Comparison of ENCODE assay signal across 9 mouse cellular contexts in the genomic region with DNA sequence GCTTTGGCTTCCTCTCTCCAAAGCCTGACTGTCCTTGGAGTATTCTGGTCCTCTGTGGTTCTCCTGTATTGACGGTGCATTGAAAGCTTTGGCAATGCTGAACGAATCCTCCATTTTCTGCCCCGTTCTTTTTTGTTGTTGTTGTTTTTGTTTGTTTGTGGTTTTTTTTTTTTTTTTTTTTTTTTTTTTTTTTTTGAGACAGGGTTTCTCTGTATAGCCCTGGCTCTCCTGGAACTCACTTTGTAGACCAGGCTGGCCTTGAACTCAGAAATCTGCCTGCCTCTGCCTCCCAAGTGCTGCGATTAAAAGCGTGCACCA. TPM values are rescaled to one million over a fixed set of nuclear protein-coding genes. Genes with fewer than 3 reads are reported as not detected.
DNase-seq lines count a peak whose midpoint lies in the region; ATAC-seq and TF ChIP-seq lines count a peak whose summit lies in the region.
"Not testable (repeated sequence)": the region's sequence is repeated elsewhere in the genome, so short reads cannot be mapped to it uniquely, and the experiment has no call there.
"Had no signal": no experiment of that assay in that cellular context is flagged by ENCODE, and none has a peak within 500 bp of the region (broad histone marks: within the 10 kb centered on the region; RNA-seq: fewer than 3 reads in every experiment).

No protein-coding gene starts in this region.

- peak overlapping the region; percentile 91 for H3K9ac ChIP-seq in heart, embryonic 13.5 days
- peak overlapping the region; percentile 73 for H3K9ac ChIP-seq in intestine, embryonic 14.5 days (ENCODE audit: low read length)
- peak overlapping the region; percentile 72 for H3K9ac ChIP-seq in limb, embryonic 12.5 days (replicated peaks)
- H3K9ac ChIP-seq in lung, embryonic 14.5 days, result peak overlapping the region; percentile 73
- peak overlapping the region; percentile 79 for H3K9ac ChIP-seq in midbrain, postnatal 0 days (replicated peaks; ENCODE audit: low read length, poor library complexity, severe bottlenecking)
- H3K9ac ChIP-seq in stomach, postnatal 0 days (ENCODE audit: low read length), result peak overlapping the region; percentile 72

- DNase-seq in forebrain, embryonic 10.5 days (ENCODE audit: extremely low spot score, low spot score); intestine, embryonic 14.5 days (ENCODE audit: low spot score); lung, embryonic 14.5 days; midbrain, postnatal 0 days (ENCODE audit: low spot score); stomach, postnatal 0 days (ENCODE audit: low spot score): not testable (repeated sequence)

- H3K9me3 ChIP-seq in forebrain, embryonic 10.5 days; heart, embryonic 13.5 days; intestine, embryonic 14.5 days (ENCODE audit: control insufficient read depth, low read length); limb, embryonic 12.5 days; lung, embryonic 14.5 days (ENCODE audit: low read depth, low read length); midbrain, postnatal 0 days (ENCODE audit: low read length); stomach, postnatal 0 days (ENCODE audit: control insufficient read depth, low read length): not testable (repeated sequence)

- H3K27me3 ChIP-seq in forebrain, embryonic 10.5 days (ENCODE audit: poor library complexity, severe bottlenecking); heart, embryonic 13.5 days (replicated peaks); intestine, embryonic 14.5 days (replicated peaks; ENCODE audit: control insufficient read depth, insufficient read depth, low read length); limb, embryonic 12.5 days; lung, embryonic 14.5 days (ENCODE audit: insufficient read depth, low read length); midbrain, postnatal 0 days (ENCODE audit: insufficient read depth, low read length); stomach, postnatal 0 days (ENCODE audit: control insufficient read depth, insufficient read depth, low read length): not testable (repeated sequence)

- peaks cover 12% of the 10 kb centered on the region for H3K4me1 ChIP-seq in bone marrow, adult 2 months (ENCODE audit: control insufficient read depth, insufficient read depth, low read length)
- peaks cover 40% of the 10 kb centered on the region for H3K4me1 ChIP-seq in forebrain, embryonic 10.5 days
- peaks cover 23% of the 10 kb centered on the region for H3K4me1 ChIP-seq in heart, embryonic 13.5 days
- H3K4me1 ChIP-seq in intestine, embryonic 14.5 days (replicated peaks; ENCODE audit: control insufficient read depth, insufficient read depth, low read length); lung, embryonic 14.5 days (ENCODE audit: insufficient read depth); midbrain, postnatal 0 days (ENCODE audit: insufficient read depth, low read length); stomach, postnatal 0 days (replicated peaks; ENCODE audit: control insufficient read depth, insufficient read depth): not testable (repeated sequence)
- H3K4me1 ChIP-seq in limb, embryonic 12.5 days (replicated peaks), result peaks cover 12% of the 10 kb centered on the region

- TF ChIP-seq CTCF in bone marrow, adult 2 months (IDR thresholded peaks at IDR 0.05; ENCODE audit: control insufficient read depth, insufficient read depth, low read length); lung, embryonic 14.5 days (IDR thresholded peaks at IDR 0.05; ENCODE audit: low read depth); midbrain, postnatal 0 days (IDR thresholded peaks at IDR 0.05); stomach, postnatal 0 days (IDR thresholded peaks at IDR 0.05; ENCODE audit: low read depth): not testable (repeated sequence)

- H3K4me3 ChIP-seq in bone marrow, adult 2 months (replicated peaks; ENCODE audit: control insufficient read depth, low read depth, low read length), result peak overlapping the region; percentile 70
- H3K4me3 ChIP-seq in forebrain, embryonic 10.5 days, result peak overlapping the region; percentile 93
- H3K4me3 ChIP-seq in heart, embryonic 13.5 days, result peak overlapping the region; percentile 83
- peak overlapping the region; percentile 80 for H3K4me3 ChIP-seq in intestine, embryonic 14.5 days (ENCODE audit: low read depth, low read length)
- peak overlapping the region; percentile 67 for H3K4me3 ChIP-seq in limb, embryonic 12.5 days (replicated peaks)
- H3K4me3 ChIP-seq in lung, embryonic 14.5 days (ENCODE audit: low read depth, low read length), result peak overlapping the region; percentile 67
- H3K4me3 ChIP-seq in midbrain, postnatal 0 days (ENCODE audit: low read depth, low read length), result peak overlapping the region; percentile 78
- H3K4me3 ChIP-seq in stomach, postnatal 0 days (ENCODE audit: low read depth, low read length), result peak overlapping the region; percentile 73

- peaks cover 26% of the 10 kb centered on the region for H3K36me3 ChIP-seq in forebrain, embryonic 10.5 days (replicated peaks)
- peaks cover 33% of the 10 kb centered on the region for H3K36me3 ChIP-seq in heart, embryonic 13.5 days
- peaks cover 20% of the 10 kb centered on the region; the same call in 1 of the 2 replicates for H3K36me3 ChIP-seq in intestine, embryonic 14.5 days (ENCODE audit: control insufficient read depth, insufficient read depth, low read length)
- peaks cover 20% of the 10 kb centered on the region for H3K36me3 ChIP-seq in limb, embryonic 12.5 days
- H3K36me3 ChIP-seq in lung, embryonic 14.5 days (ENCODE audit: insufficient read depth), result peaks cover 20% of the 10 kb centered on the region; the same call in 1 of the 2 replicates
- H3K36me3 ChIP-seq in midbrain, postnatal 0 days (ENCODE audit: insufficient read depth, low read length), result peaks cover 26% of the 10 kb centered on the region
- H3K36me3 ChIP-seq in stomach, postnatal 0 days (ENCODE audit: control insufficient read depth, insufficient read depth, low read length), result peaks cover 10% of the 10 kb centered on the region

- H3K4me2 ChIP-seq in heart, embryonic 13.5 days, result peak overlapping the region; percentile 88
- peak overlapping the region; percentile 58 for H3K4me2 ChIP-seq in intestine, embryonic 14.5 days (ENCODE audit: low read length)
- peak overlapping the region; percentile 82 for H3K4me2 ChIP-seq in limb, embryonic 12.5 days
- H3K4me2 ChIP-seq in lung, embryonic 14.5 days, result peak overlapping the region; percentile 73
- H3K4me2 ChIP-seq in midbrain, postnatal 0 days (ENCODE audit: low read depth, low read length, poor library complexity, severe bottlenecking), result peak overlapping the region; percentile 59
- peak overlapping the region; percentile 66 for H3K4me2 ChIP-seq in stomach, postnatal 0 days (replicated peaks; ENCODE audit: low read depth)

- H3K27ac ChIP-seq in bone marrow, adult 2 months (ENCODE audit: control insufficient read depth, insufficient read depth, low read depth, low read length, poor library complexity), result peak overlapping the region; percentile 74
- H3K27ac ChIP-seq in forebrain, embryonic 10.5 days, result peak overlapping the region; percentile 88; the same call in 1 of the 2 replicates
- H3K27ac ChIP-seq in heart, embryonic 13.5 days (replicated peaks), result peak overlapping the region; percentile 83
- peak overlapping the region; percentile 54; the same call in 1 of the 2 replicates for H3K27ac ChIP-seq in intestine, embryonic 14.5 days (ENCODE audit: low read depth)
- H3K27ac ChIP-seq in limb, embryonic 12.5 days, result 0 out of 2 replicates have a peak overlapping the region, but pooled peaks have one; percentile 18
- H3K27ac ChIP-seq in lung, embryonic 14.5 days (ENCODE audit: low read depth), result peak overlapping the region; percentile 61; the same call in 1 of the 2 replicates
- peak overlapping the region; percentile 78; the same call in 1 of the 2 replicates for H3K27ac ChIP-seq in midbrain, postnatal 0 days (ENCODE audit: low read depth, low read length)
- H3K27ac ChIP-seq in stomach, postnatal 0 days (replicated peaks), result peak overlapping the region; percentile 80; the same call in 1 of the 2 replicates

- not testable (repeated sequence) for TF ChIP-seq EP300 in stomach, postnatal 0 days (optimal IDR thresholded peaks at IDR 0.05)

- ATAC-seq in heart, embryonic 13.5 days (ENCODE audit: extremely low read depth, insufficient number of reproducible peaks, low FRiP score, low TSS enrichment); intestine, embryonic 14.5 days (replicated peaks; ENCODE audit: low FRiP score, low TSS enrichment, low read depth); limb, embryonic 12.5 days (ENCODE audit: insufficient number of reproducible peaks, insufficient read depth, low FRiP score, low TSS enrichment, low read depth); lung, embryonic 14.5 days (ENCODE audit: insufficient read depth); midbrain, postnatal 0 days (ENCODE audit: low FRiP score); stomach, postnatal 0 days (ENCODE audit: low FRiP score, low TSS enrichment): not testable (repeated sequence)

- 53% methylated on average over 5 of the region's 5 CpGs for WGBS in bone marrow, adult 2 months
- 70% methylated on average over 5 of the region's 5 CpGs for WGBS in forebrain, embryonic 10.5 days
- 49% methylated on average over 5 of the region's 5 CpGs for WGBS in heart, embryonic 13.5 days
- WGBS in intestine, embryonic 14.5 days, result 67% methylated on average over 5 of the region's 5 CpGs
- 76% methylated on average over 5 of the region's 5 CpGs for WGBS in limb, embryonic 12.5 days
- 64% methylated on average over 5 of the region's 5 CpGs for WGBS in lung, embryonic 14.5 days
- WGBS in midbrain, postnatal 0 days, result 70% methylated on average over 5 of the region's 5 CpGs
- 59% methylated on average over 5 of the region's 5 CpGs for WGBS in stomach, postnatal 0 days

- TF ChIP-seq POLR2A in bone marrow, adult 2 months (IDR thresholded peaks at IDR 0.05; ENCODE audit: borderline replicate concordance, control insufficient read depth, low read depth, low read length), result not testable (repeated sequence)

RNA-seq across cellular contexts. Expression of a gene that starts 0.8 kb away (rescaled TPM):
- 14.4 and 24.5 TPM in 2 replicates for polyA plus RNA-seq in bone marrow, adult 2 months (2011; ENCODE audit: insufficient read depth, insufficient read length, low replicate concordance, missing spikeins)
- polyA plus RNA-seq in forebrain, embryonic 10.5 days (2016; fragmentation: Nextera tagmentation; extraction: Ambion mirVana), result 24.8 and 28.8 TPM in 2 replicates
- 25.0 and 25.6 TPM in 2 replicates for polyA plus RNA-seq in heart, embryonic 13.5 days (2015; fragmentation: Nextera tagmentation; extraction: Ambion mirVana)
- polyA plus RNA-seq in intestine, embryonic 14.5 days (2014; fragmentation: Nextera tagmentation; extraction: Ambion mirVana), result 21.3 and 22.9 TPM in 2 replicates
- 33.6 and 35.3 TPM in 2 replicates for polyA plus RNA-seq in limb, embryonic 12.5 days (2016; fragmentation: Nextera tagmentation; extraction: Ambion mirVana)
- 23.2 and 27.1 TPM in 2 replicates for polyA plus RNA-seq in lung, embryonic 14.5 days (2014; fragmentation: Nextera tagmentation; extraction: Ambion mirVana)
- 159 and 170 TPM in 2 replicates for total RNA-seq in midbrain, postnatal 0 days (2014; rRNA removed)
- polyA plus RNA-seq in midbrain, postnatal 0 days (2015; fragmentation: Nextera tagmentation; extraction: Ambion mirVana), result 161 and 172 TPM in 2 replicates
- polyA plus RNA-seq in stomach, postnatal 0 days (2015; fragmentation: Nextera tagmentation; extraction: Ambion mirVana), result 19.9 and 20.4 TPM in 2 replicates

RNA-seq across cellular contexts. Expression of a gene that starts 4.2 kb away (rescaled TPM):
- polyA plus RNA-seq in bone marrow, adult 2 months (2011; ENCODE audit: insufficient read depth, insufficient read length, low replicate concordance, missing spikeins), result 48.3 and 92.4 TPM in 2 replicates
- 13.7 and 14.4 TPM in 2 replicates for polyA plus RNA-seq in forebrain, embryonic 10.5 days (2016; fragmentation: Nextera tagmentation; extraction: Ambion mirVana)
- 11.9 and 12.9 TPM in 2 replicates for polyA plus RNA-seq in heart, embryonic 13.5 days (2015; fragmentation: Nextera tagmentation; extraction: Ambion mirVana)
- 16.9 and 17.7 TPM in 2 replicates for polyA plus RNA-seq in intestine, embryonic 14.5 days (2014; fragmentation: Nextera tagmentation; extraction: Ambion mirVana)
- polyA plus RNA-seq in limb, embryonic 12.5 days (2016; fragmentation: Nextera tagmentation; extraction: Ambion mirVana), result 16.1 and 18.4 TPM in 2 replicates
- 21.4 and 23.2 TPM in 2 replicates for polyA plus RNA-seq in lung, embryonic 14.5 days (2014; fragmentation: Nextera tagmentation; extraction: Ambion mirVana)
- 5.6 and 9.0 TPM in 2 replicates for total RNA-seq in midbrain, postnatal 0 days (2014; rRNA removed)
- 2.9 and 3.2 TPM in 2 replicates for polyA plus RNA-seq in midbrain, postnatal 0 days (2015; fragmentation: Nextera tagmentation; extraction: Ambion mirVana)
- 5.2 and 6.7 TPM in 2 replicates for polyA plus RNA-seq in stomach, postnatal 0 days (2015; fragmentation: Nextera tagmentation; extraction: Ambion mirVana)

RNA-seq across cellular contexts. Expression of a gene that starts 49.6 kb away (rescaled TPM):
- 0.49 TPM in 1 of 2 replicates, not detected in the other for polyA plus RNA-seq in bone marrow, adult 2 months (2011; ENCODE audit: insufficient read depth, insufficient read length, low replicate concordance, missing spikeins)
- polyA plus RNA-seq in forebrain, embryonic 10.5 days (2016; fragmentation: Nextera tagmentation; extraction: Ambion mirVana), result 2.2 and 3.6 TPM in 2 replicates
- 0.05 and 0.17 TPM in 2 replicates for polyA plus RNA-seq in heart, embryonic 13.5 days (2015; fragmentation: Nextera tagmentation; extraction: Ambion mirVana)
- 1.7 and 1.8 TPM in 2 replicates for polyA plus RNA-seq in intestine, embryonic 14.5 days (2014; fragmentation: Nextera tagmentation; extraction: Ambion mirVana)
- polyA plus RNA-seq in limb, embryonic 12.5 days (2016; fragmentation: Nextera tagmentation; extraction: Ambion mirVana), result 1.4 and 1.8 TPM in 2 replicates
- polyA plus RNA-seq in lung, embryonic 14.5 days (2014; fragmentation: Nextera tagmentation; extraction: Ambion mirVana), result not detected in 2 replicates
- 233 and 267 TPM in 2 replicates for total RNA-seq in midbrain, postnatal 0 days (2014; rRNA removed)
- polyA plus RNA-seq in midbrain, postnatal 0 days (2015; fragmentation: Nextera tagmentation; extraction: Ambion mirVana), result 16.7 and 18.1 TPM in 2 replicates
- 0.45 and 0.69 TPM in 2 replicates for polyA plus RNA-seq in stomach, postnatal 0 days (2015; fragmentation: Nextera tagmentation; extraction: Ambion mirVana)
- polyA plus RNA-seq: CD4-positive, CD25-positive, alpha-beta regulatory T cell, adult 4 months had no signal

RNA-seq across cellular contexts. Expression of a gene that starts 49.7 kb away (rescaled TPM):
- polyA plus RNA-seq in bone marrow, adult 2 months (2011; ENCODE audit: insufficient read depth, insufficient read length, low replicate concordance, missing spikeins), result 4.2 and 6.3 TPM in 2 replicates
- 4.0 and 4.6 TPM in 2 replicates for polyA plus RNA-seq in forebrain, embryonic 10.5 days (2016; fragmentation: Nextera tagmentation; extraction: Ambion mirVana)
- 18.6 and 23.3 TPM in 2 replicates for polyA plus RNA-seq in heart, embryonic 13.5 days (2015; fragmentation: Nextera tagmentation; extraction: Ambion mirVana)
- polyA plus RNA-seq in intestine, embryonic 14.5 days (2014; fragmentation: Nextera tagmentation; extraction: Ambion mirVana), result 65.5 and 71.3 TPM in 2 replicates
- polyA plus RNA-seq in limb, embryonic 12.5 days (2016; fragmentation: Nextera tagmentation; extraction: Ambion mirVana), result 109 and 120 TPM in 2 replicates
- 56.9 and 60.2 TPM in 2 replicates for polyA plus RNA-seq in lung, embryonic 14.5 days (2014; fragmentation: Nextera tagmentation; extraction: Ambion mirVana)
- total RNA-seq in midbrain, postnatal 0 days (2014; rRNA removed), result 55.6 and 68.8 TPM in 2 replicates
- polyA plus RNA-seq in midbrain, postnatal 0 days (2015; fragmentation: Nextera tagmentation; extraction: Ambion mirVana), result 32.5 and 36.5 TPM in 2 replicates
- 46.5 and 58.7 TPM in 2 replicates for polyA plus RNA-seq in stomach, postnatal 0 days (2015; fragmentation: Nextera tagmentation; extraction: Ambion mirVana)

RNA-seq across cellular contexts. Expression of a gene that starts 59.2 kb away (rescaled TPM):
- 4.0 and 5.2 TPM in 2 replicates for polyA plus RNA-seq in bone marrow, adult 2 months (2011; ENCODE audit: insufficient read depth, insufficient read length, low replicate concordance, missing spikeins)
- 7.1 and 7.2 TPM in 2 replicates for polyA plus RNA-seq in forebrain, embryonic 10.5 days (2016; fragmentation: Nextera tagmentation; extraction: Ambion mirVana)
- 51.5 TPM in 2 replicates for polyA plus RNA-seq in heart, embryonic 13.5 days (2015; fragmentation: Nextera tagmentation; extraction: Ambion mirVana)
- 27.2 and 31.8 TPM in 2 replicates for polyA plus RNA-seq in intestine, embryonic 14.5 days (2014; fragmentation: Nextera tagmentation; extraction: Ambion mirVana)
- polyA plus RNA-seq in limb, embryonic 12.5 days (2016; fragmentation: Nextera tagmentation; extraction: Ambion mirVana), result 30.1 and 34.7 TPM in 2 replicates
- 34.4 and 37.1 TPM in 2 replicates for polyA plus RNA-seq in lung, embryonic 14.5 days (2014; fragmentation: Nextera tagmentation; extraction: Ambion mirVana)
- 5.9 and 10.6 TPM in 2 replicates for total RNA-seq in midbrain, postnatal 0 days (2014; rRNA removed)
- 6.6 and 7.0 TPM in 2 replicates for polyA plus RNA-seq in midbrain, postnatal 0 days (2015; fragmentation: Nextera tagmentation; extraction: Ambion mirVana)
- 49.3 and 63.7 TPM in 2 replicates for polyA plus RNA-seq in stomach, postnatal 0 days (2015; fragmentation: Nextera tagmentation; extraction: Ambion mirVana)
- polyA plus RNA-seq: CD4-positive, CD25-positive, alpha-beta regulatory T cell, adult 4 months had no signal

Comparison
In these comparisons a context has a peak if more than half of its experiments do, and no peak if none do; other contexts are left out.
1. H3K27ac ChIP-seq: peak in every context shown above with its lines; median percentile 88 in forebrain, embryonic 10.5 days; 83 in heart, embryonic 13.5 days; 80 in stomach, postnatal 0 days; 78 in midbrain, postnatal 0 days; 74 in bone marrow, adult 2 months; 61 in lung, embryonic 14.5 days; 54 in intestine, embryonic 14.5 days; 18 in limb, embryonic 12.5 days.